Mouse (Mus musculus): ENCODE results near the gene Gm17509.

DNA sequence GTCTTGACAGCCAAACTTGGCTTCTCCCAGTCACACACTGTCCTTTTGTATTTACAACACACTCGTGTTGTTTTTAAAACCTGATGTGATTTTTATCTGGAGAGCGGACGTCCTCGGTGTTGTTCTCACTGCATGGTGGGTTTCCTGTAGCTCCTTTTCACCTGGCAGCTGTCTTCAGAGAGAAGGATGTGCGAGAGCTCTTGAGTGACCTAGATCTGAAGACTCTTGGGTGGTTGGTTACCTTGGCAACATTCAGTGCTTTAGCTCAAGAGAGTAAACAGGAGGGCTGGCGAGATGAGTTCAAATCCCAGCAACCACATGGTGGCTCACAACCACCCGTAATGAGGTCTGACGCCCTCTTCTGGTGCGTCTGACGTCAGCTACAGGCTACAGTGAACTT is 4.7 kb downstream of the Gm17509 start:
- TF ChIP-seq CTCF (IDR thresholded peaks at IDR 0.05; ENCODE audit: low read depth, low read length), result no peak
- TF ChIP-seq POLR2A (IDR thresholded peaks at IDR 0.05; ENCODE audit: borderline replicate concordance, low read depth, low read length), result no peak
